Mouse (Mus musculus) adrenal gland, postnatal 0 days (tissue): ENCODE measurements around the gene Gm17662. TPM values are rescaled to one million over a fixed set of nuclear protein-coding genes. Genes with fewer than 3 reads are reported as not detected.

Experiments used
- polyA plus RNA-seq: library from polyadenylated mRNA; unstranded; fragments of >200 nt; fragmentation: Nextera tagmentation; extraction: Ambion mirVana; gene quantifications from 2 replicates; pipeline ENCODE4 v1.2.1, GENCODE M21; 2015

Gm17662 gene
- polyA plus RNA-seq, result not detected in 2 replicates

GRCm38 (mm10) chr4:104857029-104857428 lies at the start of gene Gm17662:
Gene Gm17662 (plus strand): TSS chr4:104857329.

GRCm38 (mm10) chr4:104876323-104876722 lies 19.2 kb downstream of the Gm17662 start, which contains the start of gene C8a:
Gene C8a (minus strand): TSS chr4:104876398.

Other genes starting within 250 kb of the Gm17662 start
- gene C8b, start 91.0 kb upstream of the Gm17662 start, polyA plus RNA-seq, result 1.4 and 2.7 TPM in 2 replicates
- gene C8a, start 19.1 kb downstream of the Gm17662 start, polyA plus RNA-seq, result 0.33 and 1.4 TPM in 2 replicates
- gene Fyb2, start 56.1 kb downstream of the Gm17662 start, polyA plus RNA-seq, result 0.05 and 0.26 TPM in 2 replicates